Mouse (Mus musculus) embryonic facial prominence, embryonic 10.5 days (tissue): ENCODE results near the gene Ralgds. TPM values are rescaled to one million over a fixed set of nuclear protein-coding genes. Genes with fewer than 3 reads are reported as not detected.

Experiments used
- polyA plus RNA-seq: library from polyadenylated mRNA; unstranded; fragments of >200 nt; fragmentation: Nextera tagmentation; extraction: Ambion mirVana; gene quantifications from 2 replicates; pipeline ENCODE4 v1.2.1, GENCODE M21; 2016

The Ralgds gene
- polyA plus RNA-seq, 1 experiment from 2014 or later = 44.2 TPM

Other genes with a start within 250 kb of the Ralgds start
- 5.0 and 5.3 TPM in 2 replicates for gene Ppp1r26, start 66.3 kb upstream of the Ralgds start, polyA plus RNA-seq
- 1.3 and 1.5 TPM in 2 replicates for gene 1700007K13Rik, start 46.8 kb upstream of the Ralgds start, polyA plus RNA-seq
- gene Mrps2, start 45.1 kb upstream of the Ralgds start, polyA plus RNA-seq = 68.5 and 71.9 TPM in 2 replicates
- gene Gbgt1, start 16.2 kb upstream of the Ralgds start, polyA plus RNA-seq = 0.22 TPM in 1 of 2 replicates, not detected in the other
- gene Gm10134, start 7.0 kb upstream of the Ralgds start, polyA plus RNA-seq = not detected in 2 replicates
- not detected in 2 replicates for gene Cel, start 50.3 kb downstream of the Ralgds start, polyA plus RNA-seq
- 57.9 and 61.4 TPM in 2 replicates for gene Gtf3c5, start 70.6 kb downstream of the Ralgds start, polyA plus RNA-seq
- 2.7 and 3.9 TPM in 2 replicates for gene Gfi1b, start 108.9 kb downstream of the Ralgds start, polyA plus RNA-seq
- gene Tsc1, start 128.1 kb downstream of the Ralgds start, polyA plus RNA-seq = 21.4 and 23.5 TPM in 2 replicates
- gene Spaca9, start 186.6 kb downstream of the Ralgds start, polyA plus RNA-seq = 2.6 and 3.2 TPM in 2 replicates
- gene Ak8, start 187.0 kb downstream of the Ralgds start, polyA plus RNA-seq = 0.70 and 1.1 TPM in 2 replicates